ENCODE assay signal across 7 mouse cellular contexts in genomic region chr19:10290153-10290945, GRCm38 (mm10). TPM values are rescaled to one million over a fixed set of nuclear protein-coding genes. Genes with fewer than 3 reads are reported as not detected.
DNase-seq lines count a peak whose midpoint lies in the region; ATAC-seq and TF ChIP-seq lines count a peak whose summit lies in the region.

No protein-coding gene starts in this region.

- no peak overlapping the region for H3K4me3 ChIP-seq in left cerebral cortex, adult 2 months

- peak overlapping the region; percentile 86 for H3K27ac ChIP-seq in left cerebral cortex, adult 2 months

- ATAC-seq in common myeloid progenitor, adult 5-6 weeks (replicated peaks; ENCODE audit: low read depth, poor library complexity, severe bottlenecking), result peak; percentile 73
- no peak for ATAC-seq in erythroid progenitor cell, adult 5-6 weeks (replicated peaks; ENCODE audit: low FRiP score, poor library complexity, severe bottlenecking)

- peak; percentile 63 to 65 for DNase-seq in left cerebral cortex, adult 2 months (ENCODE audit: extremely low spot score in 1 of 2, low spot score in 2 of 2)
- no peak for DNase-seq in left cerebral cortex, adult 9 months (ENCODE audit: low spot score in 2 of 2)
- peak; percentile 43 to 61 for DNase-seq in heart, postnatal 10 days
- DNase-seq in lung, postnatal 10 days, result peak; percentile 73
- DNase-seq in c-Kit-positive CD71-positive TER-119-positive erythroid progenitor cells, embryonic 14.5 days (ENCODE audit: low spot score), result no peak

- intact Hi-C loops in left cerebral cortex, adult 2 months (cut with DNase I), result loop anchor here (1.0 kb wide), 1 partner anchor 17 kb away; no protein-coding TSS in a partner anchor
- intact Hi-C loops in heart, postnatal 10 days (cut with DNase I), result no loop called here

- no peak for TF ChIP-seq CTCF in left cerebral cortex, adult 2 months (IDR thresholded peaks at IDR 0.05)

RNA-seq across cellular contexts. Expression of gene Dagla, which starts 14.3 kb away (rescaled TPM):
- total RNA-seq in left cerebral cortex, adult 2 months (2021), result 10 to 100 TPM; 93.7 to 95.4 TPM
- not detected in 2 replicates for total RNA-seq in common myeloid progenitor, adult 5-6 weeks (2017)
- 1 to 10 TPM; 4.1 to 4.5 TPM for total RNA-seq in heart, postnatal 10 days (2021)
- total RNA-seq in erythroid progenitor cell, adult 5-6 weeks (2015; ENCODE audit: low replicate concordance), result not detected in 2 replicates
- not detected in 2 replicates for total RNA-seq in erythroid progenitor cell, adult 5-6 weeks (2017; ENCODE audit: low replicate concordance)

RNA-seq across cellular contexts. Expression of gene Myrf, which starts 49.8 kb away (rescaled TPM):
- total RNA-seq in left cerebral cortex, adult 2 months (2021), result 10 to 100 TPM; 14.0 to 15.3 TPM
- total RNA-seq in common myeloid progenitor, adult 5-6 weeks (2017), result 0.05 TPM in 1 of 2 replicates, not detected in the other
- total RNA-seq in heart, postnatal 10 days (2021), result 1 to 10 TPM; 5.7 to 9.1 TPM
- not detected in 2 replicates for total RNA-seq in erythroid progenitor cell, adult 5-6 weeks (2015; ENCODE audit: low replicate concordance)
- total RNA-seq in erythroid progenitor cell, adult 5-6 weeks (2017; ENCODE audit: low replicate concordance), result not detected in 2 replicates

Comparison
In these comparisons a context has a peak if more than half of its experiments do, and no peak if none do; other contexts are left out.
1. DNase-seq: peak in left cerebral cortex, adult 2 months (2 of 2), heart, postnatal 10 days (2 of 2) and lung, postnatal 10 days (single experiment); none in left cerebral cortex, adult 9 months (0 of 2) and c-Kit-positive CD71-positive TER-119-positive erythroid progenitor cells, embryonic 14.5 days (single experiment).
2. RNA of gene Dagla, which starts 14.3 kb away (total RNA-seq): 93.7 to 95.4 TPM in left cerebral cortex, adult 2 months; 4.1 to 4.5 TPM in heart, postnatal 10 days, not detected in common myeloid progenitor, adult 5-6 weeks and not detected in erythroid progenitor cell, adult 5-6 weeks; every median in the first group is over 10 times any median in the second.